Mouse (Mus musculus): ENCODE results near the gene Scgb2b11. TPM values are rescaled to one million over a fixed set of nuclear protein-coding genes. Genes with fewer than 3 reads are reported as not detected.

Scgb2b11 gene
- not detected in 4 replicates for total RNA-seq (2023)

DNA sequence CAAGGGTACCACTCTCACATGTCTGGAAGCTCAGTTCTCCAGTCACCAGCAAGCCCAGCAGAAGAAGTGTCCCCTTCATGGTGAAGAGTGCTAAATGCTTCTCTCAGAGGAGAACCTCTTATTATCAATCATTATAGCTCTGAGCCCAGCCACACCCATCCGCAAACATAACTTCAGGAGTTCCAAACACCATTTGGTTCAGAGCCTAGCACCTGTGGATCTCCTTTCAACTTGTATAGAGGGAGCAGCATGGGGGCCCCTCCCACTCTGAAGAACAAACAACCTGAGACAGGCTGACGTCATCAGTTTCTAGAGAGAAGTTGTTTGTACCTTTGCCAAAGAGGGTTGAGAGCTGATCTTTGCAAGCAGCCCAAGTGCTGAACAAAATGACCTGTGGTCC, at the start of gene Scgb2b11:
TSS of gene Scgb2b11 (minus strand) at position 101 of the 400 bp plus-strand sequence.

DNA sequence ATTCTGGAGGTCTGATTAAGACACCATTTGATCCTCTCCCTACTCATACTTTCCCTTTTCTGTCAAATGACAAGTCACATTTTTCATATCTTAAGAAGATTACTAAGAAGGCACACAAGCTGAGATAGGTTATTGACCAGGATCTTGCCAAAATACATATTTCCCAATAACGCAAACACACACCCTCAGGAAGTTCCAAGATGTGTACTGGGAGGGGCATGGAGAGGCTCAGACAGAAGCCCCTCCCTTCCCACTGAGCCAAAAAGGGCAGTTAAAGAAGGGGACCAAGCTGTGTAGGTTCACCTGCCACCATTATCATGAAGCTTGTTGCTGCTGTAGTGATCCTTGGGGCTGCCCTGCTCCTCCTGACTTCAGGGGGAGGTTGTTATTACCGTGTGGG, 11.6 kb upstream of the Scgb2b11 start, which contains the start of gene Scgb1b11:
TSS of gene Scgb1b11 (plus strand) at position 301 of the 400 bp plus-strand sequence.

Other genes with a start within 250 kb of the Scgb2b11 start
- gene Scgb1b10, start 110.3 kb downstream of the Scgb2b11 start, total RNA-seq (2023), result not detected in 4 replicates
- gene Scgb1b11, start 11.7 kb upstream of the Scgb2b11 start, total RNA-seq (2023), result not detected in 4 replicates
- gene Scgb2b12, start 116.1 kb upstream of the Scgb2b11 start, total RNA-seq (2023), result not detected in 4 replicates
- not detected in 4 replicates for gene Scgb1b12, start 123.0 kb upstream of the Scgb2b11 start, total RNA-seq (2023)
- not detected in 4 replicates for gene Scgb1b29, start 230.4 kb upstream of the Scgb2b11 start, total RNA-seq (2023)

Measured in B cell, adult 62 days (primary cell).